Mouse (Mus musculus) T-helper 2 cell (primary cell): Measurements from ENCODE around the gene Cdk6.

ENCODE experiments used
- in situ Hi-C: fragments of 300-600 bp; cut with MboI, MseI; formaldehyde crosslinking; loops from one replicate; pipeline ENCODE4 v1.15.1; 2025; ENCODE audit warnings: high pct_unique_total_duplicates

Gene Cdk6

GRCm38 (mm10) chr5:3546226-3546625 is 204.9 kb downstream of the Cdk6 start:
- in situ Hi-C loops = loop anchor here (5.0 kb wide), 1 partner anchor 44 kb away; no protein-coding TSS in a partner anchor

DNA sequence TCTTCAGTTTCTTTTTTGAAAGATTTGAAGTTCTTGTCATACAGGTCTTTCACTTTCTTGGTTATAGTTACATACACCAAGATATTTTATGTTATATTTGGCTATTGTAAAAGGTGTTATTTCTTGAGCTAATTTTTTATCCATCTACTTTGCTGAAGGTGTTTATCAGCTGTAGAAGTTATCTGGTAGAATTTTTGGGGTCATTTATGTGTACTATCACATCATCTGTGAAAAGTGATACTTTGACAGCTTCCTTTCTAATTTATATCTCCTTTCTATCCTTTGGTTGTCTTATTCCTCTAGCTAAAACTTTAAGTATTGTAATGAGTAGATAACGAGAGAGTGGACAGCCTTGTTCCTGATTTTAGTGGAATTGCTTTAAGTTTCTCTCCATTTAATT is 210.2 kb downstream of the Cdk6 start:
- in situ Hi-C loops = loop anchor here (5.0 kb wide), 1 partner anchor 46 kb away; the partner anchor contains the start of genes Pex1 and Rbm48

- in situ Hi-C loops = loop anchor here (5.0 kb wide), 1 partner anchor 43 kb away; the partner anchor contains the start of genes Pex1 and Rbm48
Measured at GRCm38 (mm10) chr5:3554198-3554597, 212.9 kb downstream of the Cdk6 start.

DNA sequence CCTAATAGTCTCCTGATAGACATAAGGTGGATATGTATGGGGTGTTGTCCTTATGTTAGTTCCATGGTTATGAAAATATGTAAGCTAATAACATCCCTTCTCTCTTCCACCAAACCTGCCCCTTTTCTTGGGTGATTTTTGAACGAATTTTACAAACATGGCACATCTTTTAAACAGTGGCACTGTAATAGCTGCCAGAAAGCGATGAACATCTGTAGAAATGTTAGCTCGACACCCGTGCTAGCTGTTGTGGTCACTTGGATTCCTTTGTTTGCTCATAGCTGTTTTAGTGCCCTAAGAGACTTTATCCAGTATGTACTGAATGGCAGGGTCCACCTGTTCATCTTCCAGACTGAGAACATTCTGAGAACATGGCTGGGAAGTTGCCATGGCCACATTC is 230.0 kb downstream of the Cdk6 start, which contains the start of gene 1700109H08Rik:
Gene 1700109H08Rik, plus strand, starts transcription at position 301 of the 400 bp plus-strand sequence.
- in situ Hi-C loops = no loop called here

GRCm38 (mm10) chr5:3574825-3575224 is 233.5 kb downstream of the Cdk6 start:
- in situ Hi-C loops = no loop called here

- in situ Hi-C loops = no loop called here
Measured at GRCm38 (mm10) chr5:3577939-3578338, 236.7 kb downstream of the Cdk6 start.

- in situ Hi-C loops = no loop called here
Measured at GRCm38 (mm10) chr5:3579066-3579465, 237.8 kb downstream of the Cdk6 start.
